Mouse (Mus musculus) C2C12 (cell line): ENCODE measurements at regions not wholly inside any gene's neighbourhood (a gene's known extent, or its start where the extent isn't known, plus 50 kb on each side); places are given as distances from the start of the nearest gene placed in this dataset.

Source experiments
- H3K27me3 ChIP-seq: one replicate; pipeline ENCODE4 v1.6.1; 2011; ENCODE audit not compliant: control insufficient read depth, insufficient read depth, insufficient read length
- H3K36me3 ChIP-seq: one replicate; pipeline ENCODE4 v1.6.1; 2011; ENCODE audit not compliant: control insufficient read depth, insufficient read depth
- H3K4me3 ChIP-seq: one replicate; pipeline ENCODE4 v1.5.1; 2011; ENCODE audit warnings: mild to moderate bottlenecking, control low read depth; ENCODE audit not compliant: poor library complexity, insufficient read depth, severe bottlenecking
- H3K79me2 ChIP-seq: one replicate; pipeline ENCODE4 v1.6.1; 2011; ENCODE audit not compliant: control insufficient read depth, insufficient read depth
- H3K79me3 ChIP-seq: one replicate; pipeline ENCODE4 v1.6.1; 2011; ENCODE audit warnings: low read depth, control low read depth
- H3ac ChIP-seq: one replicate; pipeline ENCODE3; 2011; ENCODE audit warnings: low read depth; ENCODE audit not compliant: control insufficient read depth, insufficient read length
- CEBPB ChIP-seq: IDR thresholded peaks from one replicate; pipeline ENCODE4 v1.6.1; 2011; ENCODE audit warnings: low read depth, mild to moderate bottlenecking, control low read depth, moderate library complexity
- CTCF ChIP-seq: IDR thresholded peaks from one replicate; pipeline ENCODE4 v1.5.1; 2011; ENCODE audit not compliant: control insufficient read depth, insufficient read depth, insufficient read length
- FOSL1 ChIP-seq: IDR thresholded peaks from one replicate; pipeline ENCODE4 v1.8.0; 2011; ENCODE audit warnings: mild to moderate bottlenecking, low read length; ENCODE audit not compliant: poor library complexity, insufficient read depth, severe bottlenecking
- MAX ChIP-seq: IDR thresholded peaks from one replicate; pipeline ENCODE4 v1.6.1; 2011; ENCODE audit warnings: mild to moderate bottlenecking, control low read depth
- MYOD1 ChIP-seq: IDR thresholded peaks from one replicate; pipeline ENCODE4 v1.6.1; 2011; ENCODE audit warnings: low read depth; ENCODE audit not compliant: control insufficient read depth, insufficient read length
- MYOG ChIP-seq: IDR thresholded peaks from one replicate; pipeline ENCODE4 v1.6.1; 2011; ENCODE audit not compliant: control insufficient read depth, insufficient read length; ENCODE audit errors: extremely low read depth
- USF1 ChIP-seq: IDR thresholded peaks from one replicate; pipeline ENCODE4 v1.6.1; 2011; ENCODE audit warnings: low read depth, mild to moderate bottlenecking, control low read depth, moderate library complexity

DNA sequence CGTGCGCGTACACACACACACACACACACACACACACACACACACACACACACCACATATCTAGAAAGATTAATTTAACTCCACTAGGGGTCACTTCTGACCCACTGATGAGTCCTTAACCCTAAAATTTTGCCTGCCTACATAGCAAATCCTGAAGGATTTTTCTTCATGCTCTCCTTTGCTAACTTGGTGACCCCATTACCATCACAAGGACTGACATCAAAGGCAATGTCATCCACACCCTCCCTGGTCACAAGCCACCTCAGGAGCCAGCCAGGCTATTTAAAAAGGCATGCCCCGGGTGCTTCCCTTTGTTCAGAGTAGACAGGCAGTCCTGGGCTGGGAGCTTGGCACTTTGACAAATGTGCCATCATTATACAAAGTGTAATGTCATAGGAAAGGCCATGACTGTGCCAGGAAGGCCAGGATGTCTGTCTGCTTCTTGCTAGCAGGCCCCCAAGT lies 1501.4 kb upstream of the Flrt2 start:
- Histone ChIP-seq H3K36me3 (no peaks in the 10 kb centered on the region), H3K79me2 (no peaks in the 10 kb centered on the region), H3K27me3 (no peaks in the 10 kb centered on the region), H3K4me3 (no peak overlapping the region), H3K79me3 (no peaks in the 10 kb centered on the region), H3ac (no peak overlapping the region)
- TF ChIP-seq MYOG: no peak

DNA sequence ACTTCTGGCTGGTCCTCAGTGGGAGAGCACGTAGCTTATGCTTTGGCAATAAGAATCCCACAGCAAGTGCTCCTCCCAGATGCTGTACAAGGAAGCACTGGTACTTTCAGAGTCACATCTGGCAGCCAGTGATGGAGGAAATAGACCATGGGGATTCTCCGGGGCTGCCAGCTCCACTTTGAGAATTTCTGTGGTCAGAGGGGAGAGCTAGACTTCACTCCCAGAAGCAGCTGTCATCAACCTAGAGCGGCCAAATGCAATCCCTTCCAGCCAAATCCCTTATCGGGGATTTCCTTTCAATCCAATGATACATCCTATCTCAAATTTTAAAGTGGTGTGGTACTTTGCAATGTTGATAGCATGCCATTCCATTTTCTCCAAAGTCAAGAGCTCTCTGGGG lies 1474.1 kb upstream of the Flrt2 start:
- H3K79me2 ChIP-seq: no peaks in the 10 kb centered on the region
- TF ChIP-seq USF1 (no peak), MYOD1 (no peak), MAX (no peak), MYOG (no peak), FOSL1 (no peak), CEBPB (no peak), CTCF (no peak)
- H3K36me3 ChIP-seq: no peaks in the 10 kb centered on the region
- H3K4me3 ChIP-seq: no peak overlapping the region
- no peaks in the 10 kb centered on the region for H3K79me3 ChIP-seq
- H3ac ChIP-seq: no peak overlapping the region
- no peaks in the 10 kb centered on the region for H3K27me3 ChIP-seq

DNA sequence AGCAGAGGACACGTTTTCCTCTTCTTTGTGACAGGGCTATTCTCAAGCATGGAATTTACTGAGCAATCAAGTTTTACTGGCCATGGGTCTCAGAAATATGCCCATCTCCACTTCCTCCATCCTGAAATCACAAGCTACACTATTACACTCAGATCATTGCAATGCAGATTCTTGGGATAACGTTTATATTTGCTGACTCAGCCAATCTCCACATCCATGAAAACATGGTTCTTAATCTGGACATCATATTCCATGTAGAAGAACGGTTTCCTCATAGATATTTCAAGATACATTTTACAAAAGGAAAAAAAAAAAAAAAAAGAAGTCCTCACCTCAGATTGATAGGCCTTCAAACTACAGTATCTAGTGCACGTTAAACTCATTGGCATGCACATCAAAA lies 1462.1 kb upstream of the Flrt2 start:
- H3K79me3 ChIP-seq: no peaks in the 10 kb centered on the region
- H3K4me3 ChIP-seq: no peak overlapping the region
- H3ac ChIP-seq: no peak overlapping the region
- TF ChIP-seq USF1 (no peak), MAX (no peak), FOSL1 (no peak), CEBPB (no peak), MYOG (no peak), MYOD1 (no peak), CTCF (no peak)
- no peaks in the 10 kb centered on the region for H3K27me3 ChIP-seq
- H3K36me3 ChIP-seq: no peaks in the 10 kb centered on the region
- H3K79me2 ChIP-seq: no peaks in the 10 kb centered on the region

DNA sequence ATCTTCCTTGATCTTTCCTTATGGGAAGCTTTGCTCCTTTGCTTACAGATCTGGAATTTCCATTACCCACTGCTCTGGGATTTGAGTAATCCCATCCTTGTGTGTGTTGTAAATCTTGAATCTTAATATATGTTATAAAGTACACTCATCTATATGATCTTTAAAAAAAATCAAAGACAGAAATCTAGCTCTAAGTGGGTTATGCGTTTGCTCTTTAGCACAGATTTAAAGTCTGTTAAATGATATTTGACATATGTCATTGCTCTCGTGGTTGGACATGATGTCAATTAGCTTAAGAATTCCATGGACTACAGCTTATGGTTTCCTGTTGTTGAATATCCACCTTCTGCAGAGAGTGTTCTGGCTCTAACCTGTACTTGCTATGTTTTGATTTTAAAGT lies 1446.7 kb upstream of the Flrt2 start:
- Histone ChIP-seq H3K79me3 (no peaks in the 10 kb centered on the region), H3K79me2 (no peaks in the 10 kb centered on the region), H3K27me3 (no peaks in the 10 kb centered on the region), H3ac (no peak overlapping the region), H3K36me3 (no peaks in the 10 kb centered on the region), H3K4me3 (no peak overlapping the region)
- no peak for TF ChIP-seq MAX
- TF ChIP-seq MYOD1: no peak
- TF ChIP-seq CEBPB: no peak
- TF ChIP-seq USF1: no peak
- TF ChIP-seq MYOG: no peak
- TF ChIP-seq CTCF: no peak
- no peak for TF ChIP-seq FOSL1

DNA sequence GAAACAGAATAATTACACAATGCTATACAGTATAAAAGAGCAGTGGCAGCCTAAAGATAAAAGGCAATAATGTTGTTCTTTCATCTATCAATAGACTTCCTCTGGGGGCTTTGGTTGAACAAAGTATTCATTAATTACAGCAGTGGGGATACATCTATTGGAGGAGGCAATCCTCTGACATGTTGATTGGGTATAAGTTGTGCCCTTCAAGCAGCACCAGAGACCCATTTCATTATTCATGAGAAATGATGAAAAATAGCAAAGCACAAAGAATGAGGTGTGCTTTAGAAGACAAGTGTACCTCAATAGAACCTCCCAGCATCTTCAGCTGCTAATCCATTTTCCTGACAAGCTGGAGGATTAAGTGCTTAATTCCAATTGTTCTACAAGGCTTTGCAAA lies 1444.7 kb upstream of the Flrt2 start:
- H3K79me2 ChIP-seq: no peaks in the 10 kb centered on the region
- no peak overlapping the region for H3ac ChIP-seq
- no peaks in the 10 kb centered on the region for H3K36me3 ChIP-seq
- no peak overlapping the region for H3K4me3 ChIP-seq
- TF ChIP-seq FOSL1 (no peak), MYOD1 (no peak), CTCF (no peak), MYOG (no peak), USF1 (no peak), CEBPB (no peak), MAX (no peak)
- H3K27me3 ChIP-seq: no peaks in the 10 kb centered on the region
- H3K79me3 ChIP-seq: no peaks in the 10 kb centered on the region

DNA sequence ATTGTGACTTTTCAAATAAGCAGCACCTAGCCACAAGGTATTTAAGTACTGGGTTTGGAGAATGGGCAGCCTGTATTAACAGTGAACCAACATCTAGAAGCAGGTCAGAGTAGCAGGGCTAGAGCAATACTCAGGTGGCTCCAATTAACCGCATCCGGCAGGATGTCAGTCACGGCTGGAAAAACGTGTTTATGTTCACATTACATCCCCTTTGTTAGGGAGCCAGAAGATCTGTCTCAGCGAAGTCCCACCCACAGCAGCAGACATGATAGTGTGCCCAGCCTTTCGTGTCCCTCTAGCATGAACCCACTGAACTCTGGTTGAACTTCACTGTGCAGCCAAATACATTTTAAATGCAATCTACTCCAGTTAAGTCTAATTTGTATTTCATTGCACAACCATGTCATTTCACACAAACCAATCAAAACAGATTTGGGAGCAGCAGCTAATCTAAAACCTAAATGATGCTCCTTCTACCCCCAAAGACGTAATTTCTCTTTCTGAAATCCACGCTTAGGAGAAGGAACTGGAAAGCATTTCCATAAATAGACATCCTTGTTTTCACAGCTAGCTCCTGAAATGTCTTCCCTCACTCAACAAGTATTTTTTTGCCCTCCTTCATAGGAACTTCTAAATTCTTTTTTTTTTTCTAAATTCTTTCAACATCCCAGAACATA lies 1438.9 kb upstream of the Flrt2 start:
- H3K79me2 ChIP-seq: no peaks in the 10 kb centered on the region
- H3K27me3 ChIP-seq: no peaks in the 10 kb centered on the region
- no peaks in the 10 kb centered on the region for H3K79me3 ChIP-seq
- TF ChIP-seq CEBPB (no peak), MYOG (no peak), CTCF (no peak), MAX (no peak), FOSL1 (no peak), MYOD1 (no peak), USF1 (no peak)
- no peak overlapping the region for H3ac ChIP-seq
- H3K4me3 ChIP-seq: no peak overlapping the region
- H3K36me3 ChIP-seq: no peaks in the 10 kb centered on the region
